Mouse (Mus musculus) urinary bladder, adult 18-20 months (tissue): ENCODE data around the gene Cxcr5.

Experiments
- DNase-seq, 2 experiments: peaks; one replicate each; pipeline ENCODE4 v3.0.0; 2022; ENCODE audit warnings: low spot score in 2 of 2, mixed read lengths in 2 of 2

The Cxcr5 gene

DNA sequence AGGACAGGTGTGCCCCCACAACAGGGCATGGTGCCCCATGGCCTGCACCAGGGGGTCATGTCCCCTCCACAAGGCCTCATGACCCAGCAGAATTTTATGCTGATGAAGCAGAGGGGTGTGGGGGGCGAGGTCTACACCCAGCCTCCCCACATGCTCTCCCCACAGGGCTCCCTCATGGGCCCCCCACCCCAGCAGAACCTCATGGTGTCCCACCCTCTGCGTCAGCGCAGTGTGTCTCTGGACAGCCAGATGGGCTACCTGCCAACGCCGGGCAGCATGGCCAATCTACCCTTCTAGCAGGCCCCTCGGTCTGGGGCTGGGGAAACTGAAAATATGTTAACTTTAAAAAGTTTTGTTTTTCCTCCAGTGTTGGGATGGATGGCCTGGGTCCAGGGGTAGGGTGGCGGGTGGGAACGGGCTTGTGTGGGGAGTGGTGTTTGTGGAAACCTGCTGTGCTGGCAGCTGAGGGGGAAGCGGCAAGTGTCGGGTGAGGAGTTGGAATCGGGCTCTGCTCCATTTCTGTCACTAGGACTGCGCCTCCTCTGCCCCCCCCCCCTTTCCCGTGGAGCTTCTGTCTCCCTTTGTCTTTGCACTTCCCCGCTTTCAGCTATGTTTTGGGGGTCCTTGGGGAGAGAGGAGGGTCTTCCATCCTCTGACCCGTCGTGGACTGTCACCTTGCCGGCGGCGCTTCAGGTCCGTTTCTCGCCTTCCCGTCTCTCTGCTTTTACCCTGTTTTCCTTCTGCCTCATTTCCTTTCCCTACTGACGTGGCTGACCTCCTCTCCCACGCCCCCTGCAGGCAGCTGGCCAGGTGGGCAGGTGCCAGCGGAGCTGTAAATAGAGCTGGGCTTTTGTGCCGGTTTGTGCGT, 52.0 kb downstream of the Cxcr5 start:
- peak; percentile 81 to 85 for DNase-seq

DNA sequence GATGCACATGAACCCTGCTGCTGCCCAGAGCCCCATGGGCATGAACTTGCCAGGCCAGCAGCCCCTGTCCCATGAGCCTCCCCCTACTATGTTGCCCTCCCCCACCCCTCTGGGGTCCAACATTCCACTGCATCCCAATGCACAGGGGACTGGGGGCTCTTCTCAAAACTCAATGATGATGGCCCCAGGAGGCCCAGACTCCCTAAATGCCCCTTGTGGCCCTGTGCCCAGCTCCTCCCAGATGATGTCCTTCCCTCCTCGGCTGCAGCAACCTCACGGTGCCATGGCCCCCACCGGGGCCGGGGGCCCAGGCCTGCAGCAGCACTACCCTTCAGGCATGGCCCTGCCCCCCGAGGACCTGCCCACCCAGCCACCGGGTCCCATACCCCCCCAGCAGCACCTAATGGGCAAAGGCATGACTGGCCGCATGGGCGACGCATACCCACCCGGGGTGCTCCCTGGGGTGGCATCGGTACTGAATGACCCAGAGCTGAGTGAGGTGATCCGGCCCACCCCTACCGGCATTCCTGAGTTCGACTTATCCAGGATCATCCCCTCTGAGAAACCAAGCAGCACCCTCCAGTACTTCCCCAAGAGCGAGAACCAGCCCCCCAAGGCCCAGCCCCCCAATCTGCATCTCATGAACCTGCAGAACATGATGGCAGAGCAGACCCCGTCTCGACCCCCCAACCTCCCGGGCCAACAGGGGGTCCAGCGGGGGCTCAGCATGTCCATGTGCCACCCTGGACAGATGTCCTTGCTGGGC, 52.8 kb downstream of the Cxcr5 start:
- DNase-seq, result no peak

DNA sequence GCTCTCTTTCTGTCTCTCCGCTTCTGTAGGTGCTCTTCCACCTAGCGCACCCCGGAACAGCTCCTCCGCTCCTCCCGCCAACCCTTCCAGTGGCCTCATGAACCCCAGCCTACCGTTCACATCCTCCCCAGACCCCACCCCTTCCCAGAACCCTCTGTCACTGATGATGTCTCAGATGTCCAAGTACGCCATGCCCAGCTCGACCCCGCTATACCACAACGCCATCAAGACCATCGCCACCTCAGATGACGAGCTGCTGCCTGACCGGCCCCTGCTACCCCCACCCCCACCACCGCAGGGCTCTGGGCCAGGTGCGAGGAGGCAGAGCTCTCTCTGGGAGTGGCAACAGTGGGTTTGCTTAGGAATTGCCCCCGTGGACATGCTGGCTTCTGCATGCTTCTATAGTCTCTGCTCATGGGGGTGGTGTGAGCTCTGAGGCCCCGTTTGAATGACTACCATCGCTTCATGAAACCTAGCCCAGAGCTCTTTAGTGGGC, 53.5 kb downstream of the Cxcr5 start:
- no peak for DNase-seq

DNA sequence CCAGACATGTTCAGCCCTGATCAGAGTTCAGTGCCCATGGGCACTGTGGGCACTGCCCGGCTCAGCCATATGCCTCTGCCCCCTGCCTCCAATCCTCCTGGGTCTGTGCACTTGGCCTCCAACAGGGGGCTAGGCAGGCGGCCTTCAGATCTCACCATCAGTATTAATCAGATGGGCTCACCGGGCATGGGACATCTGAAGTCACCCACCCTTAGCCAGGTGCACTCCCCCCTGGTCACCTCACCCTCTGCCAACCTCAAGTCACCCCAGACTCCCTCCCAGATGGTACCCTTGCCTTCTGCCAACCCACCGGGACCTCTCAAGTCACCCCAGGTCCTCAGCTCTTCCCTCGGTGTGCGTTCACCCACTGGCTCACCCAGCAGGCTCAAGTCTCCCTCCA, 54.3 kb downstream of the Cxcr5 start:
- no peak for DNase-seq

DNA sequence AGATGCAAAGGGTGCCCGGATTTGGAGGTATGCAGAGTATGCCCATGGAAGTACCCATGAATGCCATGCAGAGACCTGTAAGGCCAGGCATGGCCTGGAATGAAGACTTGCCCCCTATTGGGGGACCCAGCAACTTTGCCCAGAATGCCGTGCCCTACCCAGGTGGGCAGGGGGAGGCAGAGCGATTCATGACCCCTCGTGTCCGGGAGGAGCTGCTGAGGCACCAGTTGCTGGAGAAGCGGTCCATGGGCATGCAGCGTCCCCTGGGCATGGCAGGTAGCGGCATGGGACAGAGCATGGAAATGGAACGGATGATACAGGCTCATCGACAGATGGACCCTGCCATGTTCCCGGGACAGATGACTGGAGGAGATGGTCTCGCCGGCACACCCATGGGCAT, 55.1 kb downstream of the Cxcr5 start:
- no peak for DNase-seq

DNA sequence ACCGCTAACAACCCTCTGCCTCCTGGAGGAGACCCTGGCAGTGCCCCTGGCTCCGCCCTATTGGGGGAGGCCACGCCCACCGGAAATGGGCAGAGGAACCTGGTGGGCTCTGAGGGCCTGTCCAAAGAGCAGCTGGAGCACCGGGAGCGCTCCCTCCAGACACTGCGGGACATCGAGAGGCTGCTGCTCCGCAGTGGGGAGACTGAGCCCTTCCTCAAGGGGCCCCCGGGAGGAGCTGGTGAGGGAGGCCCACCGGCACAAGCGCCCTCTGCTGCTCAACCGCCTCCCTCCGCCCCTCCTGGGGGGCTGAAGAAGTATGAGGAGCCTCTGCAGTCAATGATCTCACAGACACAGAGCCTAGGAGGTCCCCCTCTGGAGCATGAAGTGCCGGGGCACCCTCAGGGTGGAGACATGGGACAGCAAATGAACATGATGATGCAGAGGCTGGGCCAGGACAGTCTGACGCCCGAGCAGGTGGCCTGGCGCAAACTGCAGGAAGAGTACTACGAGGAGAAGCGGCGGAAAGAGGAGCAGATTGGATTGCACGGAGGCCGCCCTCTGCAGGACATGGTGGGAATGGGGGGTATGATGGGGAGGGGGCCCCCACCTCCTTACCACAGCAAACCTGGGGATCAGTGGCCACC, 55.7 kb downstream of the Cxcr5 start:
- no peak for DNase-seq

DNA sequence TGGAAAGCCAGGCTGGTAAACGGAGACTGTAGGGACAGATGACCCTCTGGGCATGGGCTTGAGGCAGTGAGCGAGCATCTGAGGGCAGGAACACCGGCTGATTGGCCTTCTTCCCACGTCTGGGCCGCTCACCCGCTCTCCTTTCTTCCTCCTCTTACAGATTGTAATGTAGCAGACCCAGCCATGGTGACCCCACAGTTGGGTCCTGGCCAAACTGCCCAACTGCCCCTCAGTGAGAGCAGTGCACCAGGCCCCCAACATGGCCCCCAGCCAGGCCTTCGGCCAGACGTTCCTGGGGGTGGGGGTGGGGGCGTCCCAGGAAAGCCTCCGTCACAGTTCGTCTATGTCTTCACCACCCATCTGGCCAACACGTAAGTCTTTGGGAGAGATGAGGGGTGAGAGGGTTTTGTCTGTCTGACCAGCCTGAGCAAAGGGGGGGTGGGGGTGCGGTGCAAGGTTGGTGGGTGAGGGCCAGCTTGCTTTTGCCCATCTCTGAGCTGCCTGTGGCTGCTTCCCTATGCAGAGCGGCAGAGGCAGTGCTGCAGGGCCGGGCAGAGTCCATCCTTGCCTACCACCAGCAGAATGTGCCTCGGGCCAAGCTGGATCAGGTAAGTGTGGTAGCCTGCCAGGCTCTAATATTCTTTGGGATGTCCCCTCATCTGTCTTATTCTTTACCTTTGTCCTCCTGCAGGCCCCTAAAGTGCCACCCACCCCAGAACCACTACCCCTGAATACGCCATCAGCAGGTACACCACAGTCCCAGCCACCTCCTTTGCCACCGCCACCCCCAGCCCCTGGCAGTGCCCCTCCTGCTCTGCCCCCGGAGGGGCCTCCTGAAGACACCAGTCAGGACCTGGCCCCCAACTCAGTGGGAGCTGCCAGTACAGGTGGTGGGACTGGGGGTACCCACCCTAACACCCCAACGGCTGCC, 56.5 kb downstream of the Cxcr5 start:
- DNase-seq, result no peak

DNA sequence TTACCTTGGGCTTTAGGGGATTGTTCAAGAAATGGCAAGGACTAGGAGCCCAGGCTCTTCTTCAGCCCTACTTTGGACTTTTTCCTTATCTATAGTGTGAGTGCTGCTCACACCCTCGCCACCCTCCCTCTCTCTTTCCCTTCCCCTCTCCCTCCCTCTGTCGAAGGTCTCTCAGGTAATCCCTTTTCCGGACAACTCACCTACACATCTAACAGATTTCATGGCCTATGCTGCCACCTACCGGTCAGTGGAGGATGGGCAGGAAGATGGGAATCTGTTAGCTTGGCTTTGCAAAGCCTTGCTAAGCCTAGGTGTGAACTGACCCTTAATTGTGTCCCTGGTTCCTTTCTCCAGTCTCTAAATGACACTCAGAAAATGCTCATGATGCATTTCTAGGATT, 59.7 kb downstream of the Cxcr5 start:
- DNase-seq, result peak; percentile 76 to 81

DNA sequence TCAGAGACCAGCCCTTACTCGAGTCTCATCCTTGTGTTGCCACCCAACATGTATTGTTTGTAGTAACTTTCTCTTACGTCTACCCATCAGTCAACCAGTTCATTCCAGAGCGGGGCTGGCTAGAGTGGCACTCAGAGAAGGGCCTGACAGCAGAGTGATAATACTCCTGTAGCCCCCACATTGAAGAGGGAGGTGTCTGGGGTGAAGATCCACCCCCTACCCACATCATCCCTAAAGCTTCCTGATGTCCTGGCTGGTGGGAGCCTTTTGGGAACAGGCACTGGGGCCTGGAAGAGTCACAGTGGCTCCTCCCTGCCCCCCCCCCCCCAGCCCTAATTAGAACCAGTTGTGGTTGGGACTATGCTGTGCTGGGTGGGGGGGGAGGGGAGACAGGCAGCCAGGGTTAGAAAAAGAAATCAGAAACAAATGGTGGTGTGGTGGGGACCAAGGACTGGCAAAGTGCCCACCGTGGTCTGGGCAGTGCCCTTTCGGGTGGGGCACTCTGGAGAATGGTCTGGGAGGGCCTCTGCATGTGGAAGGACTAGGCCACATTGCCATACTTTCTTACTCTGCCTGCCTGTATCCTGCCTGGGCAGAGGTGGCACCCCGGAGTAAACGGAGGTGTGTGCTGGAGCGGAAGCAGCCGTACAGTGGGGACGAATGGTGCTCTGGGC, 60.3 kb downstream of the Cxcr5 start:
- DNase-seq, result no peak

DNA sequence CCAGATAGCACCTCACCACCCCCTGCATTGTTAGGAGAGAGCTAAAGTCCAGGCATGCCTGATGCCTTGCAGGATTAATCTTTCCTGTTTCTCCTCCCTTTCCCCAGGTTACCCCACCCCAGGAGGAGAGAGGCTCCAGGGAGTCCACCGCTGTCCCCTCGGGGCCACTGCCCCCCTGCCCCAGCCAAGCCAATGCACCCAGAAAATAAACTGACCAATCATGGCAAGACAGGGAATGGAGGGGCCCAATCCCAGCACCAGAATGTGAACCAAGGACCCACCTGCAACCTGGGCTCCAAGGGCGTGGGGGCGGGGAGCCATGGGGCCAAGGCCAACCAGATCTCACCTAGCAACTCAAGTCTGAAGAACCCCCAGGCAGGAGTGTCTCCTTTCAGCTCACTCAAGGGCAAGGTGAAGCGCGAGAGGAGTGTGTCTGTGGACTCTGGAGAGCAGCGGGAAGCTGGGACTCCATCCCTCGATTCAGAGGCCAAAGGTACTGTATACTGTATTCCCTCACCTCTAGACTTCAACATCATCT, 61.0 kb downstream of the Cxcr5 start:
- DNase-seq, result no peak

DNA sequence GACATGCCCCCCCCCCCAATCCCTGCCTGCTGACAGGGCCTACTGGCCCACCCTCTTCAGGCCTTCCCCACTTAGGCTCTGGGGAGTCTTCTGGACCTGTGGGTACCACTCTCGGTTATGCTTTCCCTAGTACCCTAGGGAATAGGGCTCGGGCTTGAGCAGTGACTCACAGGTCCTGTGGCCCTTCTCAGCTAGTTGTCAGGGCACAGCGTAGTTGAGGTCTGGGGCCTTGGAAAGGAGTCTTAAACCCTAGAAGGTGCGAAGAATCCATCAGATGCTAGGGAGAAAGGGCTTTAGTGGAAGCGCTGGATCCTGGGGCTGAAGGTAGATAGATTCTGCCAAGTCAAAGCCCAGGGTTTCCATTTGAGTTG, 61.5 kb downstream of the Cxcr5 start:
- DNase-seq, result no peak

DNA sequence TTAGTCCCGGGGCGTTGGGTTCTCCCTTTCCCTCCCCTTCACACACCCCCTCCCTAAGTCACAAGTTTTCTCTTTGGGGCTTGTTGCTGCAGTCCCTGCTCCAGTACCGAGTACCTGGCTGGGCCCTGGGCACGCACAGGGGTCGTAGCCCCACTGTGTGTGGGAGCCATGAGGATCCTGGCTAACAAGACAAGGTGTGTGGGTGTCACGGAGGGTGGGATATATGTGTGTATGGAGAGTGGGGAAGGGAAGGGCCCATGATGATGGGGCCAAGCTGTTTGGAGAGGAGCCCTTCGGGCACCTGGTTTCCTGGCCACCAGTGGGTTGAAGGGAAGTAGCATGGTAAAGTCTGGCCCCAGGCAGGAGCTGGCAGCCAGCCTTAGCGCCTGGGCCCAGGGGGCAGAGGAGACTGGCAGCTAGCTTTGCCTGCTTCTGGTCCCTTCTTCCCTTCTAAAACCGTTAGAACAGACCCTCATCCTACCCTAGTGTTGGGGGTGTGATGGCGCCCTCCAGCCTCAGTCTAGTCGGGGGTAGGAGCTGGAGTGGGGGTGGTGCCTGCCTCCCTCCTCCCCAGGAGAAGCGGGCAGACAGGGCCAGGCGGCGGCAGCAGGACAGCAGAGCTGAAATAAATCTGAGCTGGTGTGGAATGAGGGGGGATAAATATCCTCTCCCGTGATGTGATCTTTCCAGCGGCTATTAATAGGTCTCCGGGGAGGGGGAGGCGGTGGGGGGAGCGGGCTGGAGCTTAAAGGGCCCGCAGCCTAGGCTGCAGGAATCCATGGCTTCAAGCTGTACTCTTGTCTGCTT, 62.1 kb downstream of the Cxcr5 start:
- peak in 1 of 2 experiments; percentile 48 for DNase-seq

DNA sequence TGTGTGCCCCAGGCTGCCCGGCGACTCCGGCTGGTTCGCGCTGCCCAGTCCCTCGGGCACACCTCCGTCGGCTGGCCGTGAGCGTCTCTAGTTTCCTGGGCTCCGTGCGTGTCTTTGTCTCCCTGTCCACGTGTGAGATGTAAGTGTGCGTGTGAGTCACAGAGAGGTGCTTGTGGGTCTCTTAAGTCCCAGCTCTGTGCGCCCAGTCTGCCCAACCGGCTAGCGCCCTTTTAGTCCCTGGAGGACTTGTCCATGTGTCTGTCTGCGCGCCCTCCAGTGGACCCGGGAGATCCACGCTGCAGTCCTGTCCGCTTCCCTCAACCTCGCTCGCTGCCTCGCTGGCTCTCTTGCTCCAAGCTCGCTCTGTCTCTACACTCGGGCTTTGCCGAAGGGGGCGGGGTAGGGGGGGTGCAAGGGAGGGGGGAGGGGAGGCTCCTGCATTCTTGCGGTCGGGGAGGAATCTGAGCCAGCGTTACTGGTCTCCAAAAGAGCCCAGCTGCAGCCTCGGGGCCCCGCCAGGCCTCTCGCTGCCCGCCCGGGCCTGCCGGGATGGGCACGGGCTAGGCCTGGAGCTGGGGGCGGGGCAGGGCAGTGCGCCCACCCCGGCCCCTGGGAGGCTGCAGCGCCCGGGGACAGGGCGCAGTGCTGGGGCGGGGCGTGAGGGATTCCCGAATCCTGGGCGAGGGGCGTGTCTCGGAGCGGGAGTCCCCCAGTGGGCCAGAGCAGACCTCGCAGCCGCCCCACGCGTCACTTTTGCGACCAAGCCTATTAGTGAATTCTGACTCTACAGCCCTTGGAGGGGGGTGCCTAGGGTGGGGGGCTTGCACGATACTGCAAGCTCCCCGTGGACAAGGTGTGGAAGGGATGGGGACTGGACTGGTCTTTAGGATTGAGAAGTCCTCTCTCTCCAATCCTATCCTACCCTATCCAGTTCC, 63.0 kb downstream of the Cxcr5 start:
- DNase-seq, result peak; percentile 77 to 78

DNA sequence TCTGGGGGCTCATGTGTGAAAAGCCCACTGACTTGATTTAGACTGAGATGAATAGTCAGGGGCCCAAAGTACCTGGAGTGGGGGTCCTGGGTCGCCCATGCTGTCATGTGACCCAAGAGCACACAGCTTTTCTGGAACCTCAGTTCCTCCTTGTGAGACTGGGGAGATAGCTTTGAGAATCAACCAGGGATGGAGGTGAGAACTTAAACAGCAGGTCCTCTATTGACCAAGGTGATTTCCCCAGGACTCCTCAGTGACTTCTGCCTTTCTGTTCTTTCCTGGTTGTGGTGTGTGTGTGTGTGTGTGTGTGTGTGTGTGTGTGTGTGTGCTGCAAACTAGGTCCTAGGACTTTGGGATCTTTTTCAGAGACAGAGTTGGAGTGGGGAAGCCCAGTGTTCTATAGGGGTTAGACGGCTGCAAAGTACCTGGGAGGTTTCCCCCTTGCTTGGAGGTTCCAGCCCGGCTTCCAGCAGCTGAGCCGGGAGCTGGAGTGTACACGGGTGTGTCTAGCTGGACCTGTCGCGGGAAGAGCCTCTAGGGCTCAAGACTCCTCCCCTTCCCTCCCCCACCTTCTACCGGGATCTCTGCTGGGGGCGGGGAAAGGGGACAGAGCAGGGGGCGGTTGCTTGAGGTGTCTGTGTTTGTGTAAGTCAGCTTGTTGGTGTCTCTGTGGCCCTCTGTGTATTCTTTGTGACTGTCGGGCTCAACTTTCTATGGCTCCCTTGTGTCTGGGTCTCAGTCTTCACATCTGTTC, 63.9 kb downstream of the Cxcr5 start:
- peak in 1 of 2 experiments; percentile 62 for DNase-seq

DNA sequence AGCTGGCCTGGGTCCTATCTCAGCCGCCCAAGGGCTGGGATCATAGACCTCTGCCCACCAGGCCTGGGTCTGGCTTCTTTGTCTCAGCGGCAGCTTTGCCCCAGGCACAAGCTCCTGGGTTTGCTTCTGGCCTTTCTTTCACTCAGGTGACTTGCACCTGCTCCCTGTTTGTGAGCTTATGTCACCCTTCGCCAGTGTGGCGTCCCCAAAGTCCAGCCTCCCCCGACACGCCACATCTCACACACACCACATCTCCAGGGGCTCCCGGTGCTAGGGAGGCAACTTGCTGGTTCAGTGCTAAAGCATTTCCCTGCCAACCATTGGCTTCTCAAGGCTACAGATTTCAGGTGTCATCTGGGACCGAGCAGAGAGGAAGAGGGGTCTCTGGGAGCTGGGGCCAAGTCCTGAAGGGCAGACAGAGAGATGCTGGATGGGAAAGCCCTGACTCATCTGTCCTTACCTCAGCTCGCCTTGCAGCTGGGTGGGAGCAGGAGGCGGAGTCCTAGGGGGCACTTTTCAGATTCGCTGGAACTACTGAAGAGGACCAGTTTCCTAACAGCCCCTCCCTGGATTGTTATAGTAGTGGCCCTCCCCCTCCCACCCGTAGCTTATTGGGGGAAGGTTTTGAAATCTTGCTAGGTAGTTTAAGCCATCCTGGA, 64.7 kb downstream of the Cxcr5 start:
- no peak for DNase-seq

DNA sequence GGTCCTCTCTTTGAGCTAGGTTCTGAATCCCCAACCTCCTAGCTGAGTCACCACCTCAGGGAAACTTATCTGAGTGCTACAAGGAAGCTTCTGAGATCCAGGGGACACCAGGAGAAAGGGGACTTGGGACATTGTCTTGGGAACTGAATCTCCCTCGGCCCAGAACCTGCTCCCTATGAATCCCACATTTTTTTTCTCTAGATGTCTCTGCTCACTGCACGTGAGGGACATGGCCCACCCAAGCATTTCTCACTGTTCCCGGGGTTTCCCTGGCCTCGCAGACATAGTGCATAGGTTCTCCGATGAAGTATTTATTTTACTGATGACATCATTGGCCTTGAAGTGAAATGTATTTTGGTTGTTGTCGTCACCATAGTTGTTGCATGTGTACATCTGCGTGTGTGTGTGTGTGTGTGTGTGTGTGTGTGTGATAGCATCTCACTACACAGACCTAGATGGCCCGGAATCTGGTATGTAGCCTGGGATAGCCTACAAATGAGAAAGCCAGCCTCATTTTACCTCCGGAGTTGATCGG, 65.8 kb downstream of the Cxcr5 start:
- no peak for DNase-seq
